Mouse (Mus musculus) WW6 (cell line): ENCODE data around the gene Cfap52.

Source experiments
- DNase-seq: peaks from one replicate; pipeline ENCODE4 v3.0.0-alpha.2; 2013; ENCODE audit warnings: low read depth, low spot score

The Cfap52 gene

GRCm38 (mm10) chr11:67926348-67927055 lies 38.9 kb downstream of the Cfap52 start:
- DNase-seq = no peak

- DNase-seq = no peak
Observed at GRCm38 (mm10) chr11:67925000-67925399, 40.5 kb downstream of the Cfap52 start.

- no peak for DNase-seq
Observed at GRCm38 (mm10) chr11:67923720-67924119, 41.7 kb downstream of the Cfap52 start.

GRCm38 (mm10) chr11:67922755-67923125 lies 42.7 kb downstream of the Cfap52 start:
- DNase-seq = peak; percentile 80

- DNase-seq = peak; percentile 68
Observed at GRCm38 (mm10) chr11:67921827-67922754, 43.4 kb downstream of the Cfap52 start, which contains the start of gene Usp43. Gene Usp43, minus strand, starts transcription at chr11:67922153.

- peak; percentile 57 for DNase-seq
Observed at GRCm38 (mm10) chr11:67921091-67921826, 44.2 kb downstream of the Cfap52 start.

- DNase-seq = no peak
Observed at GRCm38 (mm10) chr11:67920226-67920960, 45.1 kb downstream of the Cfap52 start.

GRCm38 (mm10) chr11:67919593-67919992 lies 45.9 kb downstream of the Cfap52 start:
- no peak for DNase-seq

- DNase-seq = no peak
Observed at GRCm38 (mm10) chr11:67917126-67917525, 48.3 kb downstream of the Cfap52 start.

- no peak for DNase-seq
Observed at GRCm38 (mm10) chr11:67911074-67911473, 54.4 kb downstream of the Cfap52 start.

GRCm38 (mm10) chr11:67903756-67904155 lies 61.7 kb downstream of the Cfap52 start:
- no peak for DNase-seq

GRCm38 (mm10) chr11:67897064-67897560 lies 68.3 kb downstream of the Cfap52 start:
- no peak for DNase-seq

GRCm38 (mm10) chr11:67895641-67896040 lies 69.8 kb downstream of the Cfap52 start:
- no peak for DNase-seq

GRCm38 (mm10) chr11:67888521-67888920 lies 76.9 kb downstream of the Cfap52 start:
- no peak for DNase-seq

- DNase-seq = no peak
Observed at GRCm38 (mm10) chr11:67885921-67886320, 79.5 kb downstream of the Cfap52 start.
